Mouse (Mus musculus): Measurements from ENCODE around the gene Gpr25. TPM values are rescaled to one million over a fixed set of nuclear protein-coding genes. Genes with fewer than 3 reads are reported as not detected.

Gpr25 gene
- polyA plus RNA-seq, 1 experiment from 2014 or later, result not detected

DNA sequence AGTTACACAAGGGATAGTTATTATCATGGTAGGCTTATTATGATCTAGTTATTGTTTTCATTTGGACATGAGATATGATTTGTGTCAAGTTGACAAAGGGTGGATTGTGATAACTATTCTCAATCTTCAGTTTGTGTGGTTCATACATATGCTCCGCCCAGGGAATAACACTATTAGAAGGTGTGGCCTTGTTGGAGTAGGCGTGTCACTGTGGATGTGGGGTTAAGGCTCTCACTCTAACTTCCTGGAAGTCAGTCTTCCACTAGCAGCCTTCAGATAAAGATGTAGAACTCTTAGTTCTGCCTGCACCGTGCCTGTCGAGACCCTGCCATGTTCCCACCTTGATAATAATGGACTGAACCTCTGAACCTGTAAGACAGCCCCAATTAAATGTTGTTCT, 22.2 kb downstream of the Gpr25 start:
- Histone ChIP-seq H3K36me3 (ENCODE audit: insufficient read depth, low read length) (no peaks in the 10 kb centered on the region), H3K4me2 (replicated peaks; ENCODE audit: low read depth, low read length) (no peak overlapping the region), H3K27me3 (ENCODE audit: insufficient read depth, low read length) (no peaks in the 10 kb centered on the region), H3K9me3 (ENCODE audit: low read length) (0 out of 2 replicates have a peak, but pooled peaks cover 5% of the 10 kb centered on the region), H3K4me1 (ENCODE audit: insufficient read depth, low read length) (0 out of 2 replicates have a peak, but pooled peaks cover 4% of the 10 kb centered on the region), H3K9ac (replicated peaks; ENCODE audit: low read length) (no peak overlapping the region), H3K27ac (ENCODE audit: low read length) (no peak overlapping the region), H3K4me3 (ENCODE audit: low read length) (no peak overlapping the region)
- WGBS, result 89% methylated on average over 4 of the region's 4 CpGs
- ATAC-seq (ENCODE audit: low FRiP score, low TSS enrichment), result no peak

- WGBS, result 3% methylated on average over 9 of the region's 9 CpGs
- Histone ChIP-seq H3K4me3 (ENCODE audit: low read length) (peak overlapping the region; percentile 67), H3K27ac (ENCODE audit: low read length) (no peak overlapping the region; the same call in 1 of the 2 replicates), H3K9me3 (ENCODE audit: low read length) (no peaks in the 10 kb centered on the region), H3K4me2 (replicated peaks; ENCODE audit: low read depth, low read length) (peak overlapping the region; percentile 87), H3K4me1 (ENCODE audit: insufficient read depth, low read length) (peaks cover 27% of the 10 kb centered on the region), H3K36me3 (ENCODE audit: insufficient read depth, low read length) (no peaks in the 10 kb centered on the region), H3K27me3 (ENCODE audit: insufficient read depth, low read length) (no peaks in the 10 kb centered on the region), H3K9ac (replicated peaks; ENCODE audit: low read length) (peak overlapping the region; percentile 71)
- ATAC-seq (ENCODE audit: low FRiP score, low TSS enrichment), result no peak; the same call in 1 of the 2 replicates
These were observed 26.0 kb downstream of the Gpr25 start for GRCm38 (mm10) chr1:136234595-136235092.

DNA sequence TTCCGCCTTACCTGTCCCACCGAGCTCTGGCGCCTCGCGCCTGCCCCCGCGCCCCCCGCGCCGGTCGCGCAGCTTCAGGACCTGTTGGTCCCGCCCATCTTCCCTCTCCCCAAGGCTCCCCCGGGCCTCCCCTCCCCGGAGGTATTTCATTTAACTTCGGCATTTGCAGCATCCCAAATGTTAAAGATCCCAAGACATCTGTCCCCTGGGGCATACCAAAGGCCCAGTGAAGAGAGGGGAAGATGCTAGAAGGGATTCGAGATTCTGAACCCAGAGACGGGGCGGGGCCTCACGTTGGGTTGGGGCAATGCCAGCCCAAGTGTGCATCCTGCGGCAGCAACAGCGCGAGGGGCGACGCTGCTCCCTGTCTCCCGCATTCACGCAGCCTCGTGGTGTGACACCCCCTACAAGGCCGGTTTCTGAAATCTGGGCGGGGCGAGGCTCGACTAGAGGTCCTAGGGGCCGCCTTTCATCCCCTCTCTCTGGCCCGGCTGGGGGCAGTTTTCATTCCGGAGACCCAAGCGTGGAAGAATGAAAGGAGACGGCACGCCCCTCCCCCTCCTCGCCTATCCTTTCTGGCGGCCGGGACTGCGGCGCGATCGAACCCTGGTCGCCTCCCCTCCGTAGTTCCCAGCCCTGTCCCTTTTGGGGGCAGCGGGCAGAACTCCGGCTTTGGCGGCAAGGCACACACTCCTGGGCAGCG, 26.6 kb downstream of the Gpr25 start, which contains the start of gene Inava:
TSS of gene Inava (minus strand) at position 373 of the 703 bp plus-strand sequence.
- H3K36me3 ChIP-seq (ENCODE audit: insufficient read depth, low read length), result no peaks in the 10 kb centered on the region
- H3K27me3 ChIP-seq (ENCODE audit: insufficient read depth, low read length), result no peaks in the 10 kb centered on the region
- H3K4me3 ChIP-seq (ENCODE audit: low read length), result peak within 1 kb of the TSS; percentile 67
- no peaks in the 10 kb centered on the region for H3K9me3 ChIP-seq (ENCODE audit: low read length)
- peak within 1 kb of the TSS; percentile 71 for H3K9ac ChIP-seq (replicated peaks; ENCODE audit: low read length)
- peak; percentile 88 for ATAC-seq (ENCODE audit: low FRiP score, low TSS enrichment)
- peak within 1 kb of the TSS; percentile 87 for H3K4me2 ChIP-seq (replicated peaks; ENCODE audit: low read depth, low read length)
- WGBS, result under 1% methylated on average over 37 of the region's 51 CpGs
- peaks cover 32% of the 10 kb centered on the region for H3K4me1 ChIP-seq (ENCODE audit: insufficient read depth, low read length)
- H3K27ac ChIP-seq (ENCODE audit: low read length), result peak within 1 kb of the TSS; percentile 81

- H3K4me3 ChIP-seq (ENCODE audit: low read length), result peak overlapping the region; percentile 67
- H3K9me3 ChIP-seq (ENCODE audit: low read length), result no peaks in the 10 kb centered on the region
- H3K36me3 ChIP-seq (ENCODE audit: insufficient read depth, low read length), result no peaks in the 10 kb centered on the region
- H3K4me1 ChIP-seq (ENCODE audit: insufficient read depth, low read length), result peaks cover 40% of the 10 kb centered on the region
- H3K9ac ChIP-seq (replicated peaks; ENCODE audit: low read length), result peak overlapping the region; percentile 71
- 0 out of 2 replicates have a peak, but pooled peaks have one; percentile 3 for ATAC-seq (ENCODE audit: low FRiP score, low TSS enrichment)
- H3K27ac ChIP-seq (ENCODE audit: low read length), result peak overlapping the region; percentile 49
- 1% methylated on average over 23 of the region's 23 CpGs for WGBS
- no peaks in the 10 kb centered on the region for H3K27me3 ChIP-seq (ENCODE audit: insufficient read depth, low read length)
- peak overlapping the region; percentile 87 for H3K4me2 ChIP-seq (replicated peaks; ENCODE audit: low read depth, low read length)
These were observed 27.5 kb downstream of the Gpr25 start for GRCm38 (mm10) chr1:136232986-136233790.

- Histone ChIP-seq H3K4me2 (replicated peaks; ENCODE audit: low read depth, low read length) (peak overlapping the region; percentile 87), H3K4me1 (ENCODE audit: insufficient read depth, low read length) (peaks cover 48% of the 10 kb centered on the region), H3K27ac (ENCODE audit: low read length) (peak overlapping the region; percentile 84), H3K9ac (replicated peaks; ENCODE audit: low read length) (peak overlapping the region; percentile 71; the same call in 1 of the 2 replicates), H3K36me3 (ENCODE audit: insufficient read depth, low read length) (no peaks in the 10 kb centered on the region), H3K9me3 (ENCODE audit: low read length) (no peaks in the 10 kb centered on the region), H3K27me3 (ENCODE audit: insufficient read depth, low read length) (no peaks in the 10 kb centered on the region), H3K4me3 (ENCODE audit: low read length) (peak overlapping the region; percentile 67)
- no peak for ATAC-seq (ENCODE audit: low FRiP score, low TSS enrichment)
- 3% methylated on average over 9 of the region's 9 CpGs for WGBS
These were observed 28.3 kb downstream of the Gpr25 start for GRCm38 (mm10) chr1:136232285-136232926.

GRCm38 (mm10) chr1:136231596-136231995, 29.1 kb downstream of the Gpr25 start:
- WGBS, result 4% methylated on average over 6 of the region's 6 CpGs
- Histone ChIP-seq H3K4me3 (ENCODE audit: low read length) (peak overlapping the region; percentile 67), H3K9ac (replicated peaks; ENCODE audit: low read length) (peak overlapping the region; percentile 50; the same call in 1 of the 2 replicates), H3K4me2 (replicated peaks; ENCODE audit: low read depth, low read length) (peak overlapping the region; percentile 87), H3K27me3 (ENCODE audit: insufficient read depth, low read length) (no peaks in the 10 kb centered on the region), H3K36me3 (ENCODE audit: insufficient read depth, low read length) (no peaks in the 10 kb centered on the region; the same call in 1 of the 2 replicates), H3K9me3 (ENCODE audit: low read length) (no peaks in the 10 kb centered on the region), H3K27ac (ENCODE audit: low read length) (peak overlapping the region; percentile 84), H3K4me1 (ENCODE audit: insufficient read depth, low read length) (peaks cover 51% of the 10 kb centered on the region)
- ATAC-seq (ENCODE audit: low FRiP score, low TSS enrichment), result no peak

DNA sequence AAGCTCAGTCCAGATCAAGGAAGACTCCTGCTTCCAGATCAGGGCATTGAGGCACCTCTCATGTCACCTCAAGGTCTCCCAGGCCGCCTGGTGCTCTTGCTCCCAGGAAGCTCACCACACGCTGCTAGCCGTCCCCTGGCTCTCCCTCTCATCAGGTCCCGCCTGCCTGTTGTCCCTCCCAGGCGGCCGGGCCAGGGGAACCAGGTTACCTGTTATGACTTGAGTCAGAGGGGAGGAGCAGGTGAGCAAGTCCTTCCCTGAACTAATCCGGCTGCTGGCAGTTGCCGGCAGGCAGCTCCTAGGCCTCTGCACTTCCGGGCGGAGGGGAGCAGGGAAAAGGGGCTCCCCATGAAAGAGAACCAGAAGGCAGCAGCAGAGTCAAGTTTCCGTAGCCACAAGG, 30.5 kb downstream of the Gpr25 start:
- Histone ChIP-seq H3K27me3 (ENCODE audit: insufficient read depth, low read length) (no peaks in the 10 kb centered on the region), H3K36me3 (ENCODE audit: insufficient read depth, low read length) (peaks cover 7% of the 10 kb centered on the region; the same call in 1 of the 2 replicates), H3K4me3 (ENCODE audit: low read length) (peak overlapping the region; percentile 30), H3K4me2 (replicated peaks; ENCODE audit: low read depth, low read length) (peak overlapping the region; percentile 87), H3K9ac (replicated peaks; ENCODE audit: low read length) (peak overlapping the region; percentile 50), H3K27ac (ENCODE audit: low read length) (peak overlapping the region; percentile 84), H3K9me3 (ENCODE audit: low read length) (no peaks in the 10 kb centered on the region), H3K4me1 (ENCODE audit: insufficient read depth, low read length) (peaks cover 51% of the 10 kb centered on the region)
- 33% methylated on average over 11 of the region's 11 CpGs for WGBS
- ATAC-seq (ENCODE audit: low FRiP score, low TSS enrichment), result peak; percentile 16

DNA sequence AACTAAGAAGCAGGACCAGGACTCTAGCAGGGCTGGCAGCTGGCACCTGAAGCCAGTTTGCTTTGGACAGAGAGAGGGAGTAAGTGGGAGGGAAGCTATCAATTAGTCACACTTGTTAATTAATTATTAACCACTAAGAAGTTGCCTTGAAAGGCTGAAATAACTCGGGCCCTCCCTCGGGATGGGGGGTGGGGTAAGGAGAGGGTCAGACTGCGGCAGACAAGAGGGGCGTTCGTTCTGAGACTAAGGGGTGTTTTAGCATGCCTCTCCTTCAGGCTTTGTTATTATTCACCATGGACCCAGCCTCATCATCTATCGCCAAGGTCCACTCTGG, 31.7 kb downstream of the Gpr25 start:
- peak overlapping the region; percentile 87 for H3K4me2 ChIP-seq (replicated peaks; ENCODE audit: low read depth, low read length)
- ATAC-seq (ENCODE audit: low FRiP score, low TSS enrichment), result peak; percentile 57; the same call in 1 of the 2 replicates
- peak overlapping the region; percentile 30 for H3K4me3 ChIP-seq (ENCODE audit: low read length)
- H3K9ac ChIP-seq (replicated peaks; ENCODE audit: low read length), result peak overlapping the region; percentile 50; the same call in 1 of the 2 replicates
- H3K27ac ChIP-seq (ENCODE audit: low read length), result peak overlapping the region; percentile 85
- 20% methylated on average over 6 of the region's 6 CpGs for WGBS
- peaks cover 9% of the 10 kb centered on the region; the same call in 1 of the 2 replicates for H3K36me3 ChIP-seq (ENCODE audit: insufficient read depth, low read length)
- peaks cover 47% of the 10 kb centered on the region for H3K4me1 ChIP-seq (ENCODE audit: insufficient read depth, low read length)
- H3K27me3 ChIP-seq (ENCODE audit: insufficient read depth, low read length), result no peaks in the 10 kb centered on the region
- H3K9me3 ChIP-seq (ENCODE audit: low read length), result no peaks in the 10 kb centered on the region

- Histone ChIP-seq H3K4me1 (ENCODE audit: insufficient read depth, low read length) (peaks cover 47% of the 10 kb centered on the region), H3K4me3 (ENCODE audit: low read length) (peak overlapping the region; percentile 9; the same call in 1 of the 2 replicates), H3K27me3 (ENCODE audit: insufficient read depth, low read length) (no peaks in the 10 kb centered on the region), H3K9me3 (ENCODE audit: low read length) (no peaks in the 10 kb centered on the region), H3K27ac (ENCODE audit: low read length) (peak overlapping the region; percentile 85), H3K36me3 (ENCODE audit: insufficient read depth, low read length) (peaks cover 9% of the 10 kb centered on the region; the same call in 1 of the 2 replicates), H3K9ac (replicated peaks; ENCODE audit: low read length) (0 out of 2 replicates have a peak overlapping the region, but pooled peaks have one; percentile 50), H3K4me2 (replicated peaks; ENCODE audit: low read depth, low read length) (peak overlapping the region; percentile 87)
- WGBS, result 16% methylated on average over 13 of the region's 13 CpGs
- ATAC-seq (ENCODE audit: low FRiP score, low TSS enrichment), result peak; percentile 67
These were observed 32.2 kb downstream of the Gpr25 start for GRCm38 (mm10) chr1:136228328-136229039.

All from kidney, embryonic 16.5 days (tissue).